Mouse (Mus musculus) kidney, adult 8-10 months (tissue): Measurements from ENCODE around the gene Milr1.
"Not testable (repeated sequence)": the region's sequence is repeated elsewhere in the genome, so short reads cannot be mapped to it uniquely, and the experiment has no call there.

Source experiments
- DNase-seq, 2 experiments: peaks; one replicate each; pipeline ENCODE4 v3.0.0; 2022

Gene Milr1

GRCm38 (mm10) chr11:106751039-106752018 lies at the start of gene Milr1:
Milr1 (plus strand) TSS chr11:106751226.
- no peak for DNase-seq

- DNase-seq, result no peak
Measured at GRCm38 (mm10) chr11:106701589-106701988, 49.4 kb upstream of the Milr1 start.

- no peak for DNase-seq
Measured at GRCm38 (mm10) chr11:106702584-106702983, 48.4 kb upstream of the Milr1 start.

GRCm38 (mm10) chr11:106703931-106704330 lies 47.1 kb upstream of the Milr1 start:
- no peak for DNase-seq

- no peak for DNase-seq
Measured at GRCm38 (mm10) chr11:106704399-106705111, 46.5 kb upstream of the Milr1 start.

GRCm38 (mm10) chr11:106706212-106706611 lies 44.8 kb upstream of the Milr1 start:
- DNase-seq, result no peak

- DNase-seq, result no peak
Measured at GRCm38 (mm10) chr11:106707085-106707484, 43.9 kb upstream of the Milr1 start.

GRCm38 (mm10) chr11:106707866-106708265 lies 43.2 kb upstream of the Milr1 start:
- no peak for DNase-seq

- DNase-seq, result no peak
Measured at GRCm38 (mm10) chr11:106709227-106709985, 41.6 kb upstream of the Milr1 start.

GRCm38 (mm10) chr11:106710789-106711188 lies 40.2 kb upstream of the Milr1 start:
- DNase-seq, result no peak

- peak; percentile 33 to 45 for DNase-seq
Measured at GRCm38 (mm10) chr11:106715066-106715465, 36.0 kb upstream of the Milr1 start.

GRCm38 (mm10) chr11:106716568-106716967 lies 34.5 kb upstream of the Milr1 start:
- DNase-seq, result no peak

- DNase-seq, result no peak
Measured at GRCm38 (mm10) chr11:106720379-106720778, 30.6 kb upstream of the Milr1 start.

GRCm38 (mm10) chr11:106722831-106723361 lies 28.1 kb upstream of the Milr1 start:
- no peak for DNase-seq

GRCm38 (mm10) chr11:106723611-106724125 lies 27.4 kb upstream of the Milr1 start:
- no peak for DNase-seq

GRCm38 (mm10) chr11:106724176-106724915 lies 26.7 kb upstream of the Milr1 start:
- no peak for DNase-seq

GRCm38 (mm10) chr11:106724916-106725235 lies 26.1 kb upstream of the Milr1 start:
- not testable (repeated sequence) for DNase-seq

GRCm38 (mm10) chr11:106727967-106728366 lies 23.1 kb upstream of the Milr1 start:
- DNase-seq, result no peak

- DNase-seq, result no peak
Measured at GRCm38 (mm10) chr11:106728402-106729366, 22.3 kb upstream of the Milr1 start.

GRCm38 (mm10) chr11:106729656-106730055 lies 21.4 kb upstream of the Milr1 start:
- DNase-seq, result no peak

- DNase-seq, result peak in 1 of 2 experiments; percentile 35
Measured at GRCm38 (mm10) chr11:106730714-106731113, 20.3 kb upstream of the Milr1 start.
